Mouse (Mus musculus): Measurements from ENCODE around the gene Slc22a3. TPM values are rescaled to one million over a fixed set of nuclear protein-coding genes. Genes with fewer than 3 reads are reported as not detected.

The Slc22a3 gene
- polyA plus RNA-seq, 1 experiment from 2014 or later, result 2.3 TPM

DNA sequence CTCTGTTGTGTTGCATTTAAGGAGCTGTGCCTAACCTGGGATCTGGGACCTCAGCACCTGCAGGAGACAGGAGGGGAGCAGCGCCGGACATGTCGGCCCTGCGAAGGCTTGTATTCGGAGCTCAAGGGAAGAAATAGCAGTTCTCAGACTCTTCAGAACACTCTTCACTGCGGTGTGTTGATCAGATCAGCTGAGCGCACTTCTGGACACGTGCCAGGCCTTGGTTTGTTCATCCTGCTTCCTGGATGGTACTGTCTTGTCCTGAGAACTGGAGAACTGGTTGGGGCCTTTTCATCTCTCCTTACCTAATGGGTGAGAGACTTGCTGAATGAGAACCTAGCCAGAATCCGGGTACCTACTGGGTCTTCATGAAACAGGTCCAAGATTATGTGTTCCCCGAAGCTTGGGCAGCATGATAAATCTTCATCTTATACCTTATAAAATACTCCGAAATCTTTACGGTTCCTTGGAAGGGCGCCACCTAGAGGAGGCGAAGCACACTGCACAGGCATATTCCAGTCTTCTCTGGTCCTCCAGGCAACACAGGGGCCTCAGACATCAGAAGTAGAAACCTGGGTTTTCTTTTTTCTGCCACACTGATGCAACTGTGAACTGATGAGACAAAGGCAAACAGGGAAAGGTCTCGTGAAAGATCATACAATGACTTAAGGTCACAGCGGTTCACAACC lies 86.5 kb downstream of the Slc22a3 start:
- Histone ChIP-seq H3K27ac (ENCODE audit: low read length) (no peak overlapping the region), H3K9me3 (replicated peaks; ENCODE audit: control insufficient read depth, low read length, poor library complexity, severe bottlenecking) (no peaks in the 10 kb centered on the region), H3K4me2 (ENCODE audit: low read length) (no peak overlapping the region), H3K36me3 (ENCODE audit: control insufficient read depth, insufficient read depth, low read length) (no peaks in the 10 kb centered on the region), H3K4me3 (ENCODE audit: low read depth, low read length) (no peak overlapping the region), H3K27me3 (ENCODE audit: control insufficient read depth, insufficient read depth, low read depth, low read length) (no peaks in the 10 kb centered on the region), H3K4me1 (ENCODE audit: control insufficient read depth, insufficient read depth, low read length) (no peaks in the 10 kb centered on the region), H3K9ac (ENCODE audit: low read depth, low read length) (no peak overlapping the region)
- no peak for ATAC-seq
- 67% methylated on average over 16 of the region's 16 CpGs for WGBS

DNA sequence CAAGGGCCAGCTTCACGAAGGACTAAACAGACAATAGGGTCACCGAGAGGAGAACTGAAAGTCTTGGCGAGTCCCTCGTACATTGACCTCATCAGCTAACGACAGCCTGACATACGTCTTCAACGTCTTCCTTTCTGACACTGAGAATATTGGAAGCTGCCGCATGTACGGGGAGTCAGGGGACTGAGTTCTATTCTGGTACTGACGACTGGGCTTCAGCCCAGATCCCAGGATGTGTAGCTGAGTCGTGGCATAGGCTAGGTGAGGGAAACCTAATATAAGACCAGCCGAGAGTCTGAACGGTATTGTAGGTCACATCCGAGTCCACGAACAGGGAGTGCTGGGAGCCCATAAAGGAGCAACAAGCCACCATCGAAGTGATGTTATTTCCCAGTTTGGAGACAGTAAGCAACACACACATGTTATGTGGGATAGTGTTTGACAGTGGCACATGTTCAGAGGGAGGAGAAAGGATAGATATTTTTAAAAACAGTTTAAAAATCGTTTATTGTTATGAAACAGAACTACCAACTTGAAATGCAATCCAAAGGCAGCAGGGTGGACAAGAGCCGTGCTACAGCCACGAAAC lies 87.9 kb downstream of the Slc22a3 start:
- H3K27ac ChIP-seq (ENCODE audit: low read length), result no peak overlapping the region
- H3K4me3 ChIP-seq (ENCODE audit: low read depth, low read length), result no peak overlapping the region
- H3K4me1 ChIP-seq (ENCODE audit: control insufficient read depth, insufficient read depth, low read length), result no peaks in the 10 kb centered on the region
- no peaks in the 10 kb centered on the region for H3K9me3 ChIP-seq (replicated peaks; ENCODE audit: control insufficient read depth, low read length, poor library complexity, severe bottlenecking)
- 73% methylated on average over 19 of the region's 19 CpGs for WGBS
- no peaks in the 10 kb centered on the region for H3K36me3 ChIP-seq (ENCODE audit: control insufficient read depth, insufficient read depth, low read length)
- H3K27me3 ChIP-seq (ENCODE audit: control insufficient read depth, insufficient read depth, low read depth, low read length), result no peaks in the 10 kb centered on the region
- no peak overlapping the region for H3K4me2 ChIP-seq (ENCODE audit: low read length)
- ATAC-seq, result no peak
- no peak overlapping the region for H3K9ac ChIP-seq (ENCODE audit: low read depth, low read length)

DNA sequence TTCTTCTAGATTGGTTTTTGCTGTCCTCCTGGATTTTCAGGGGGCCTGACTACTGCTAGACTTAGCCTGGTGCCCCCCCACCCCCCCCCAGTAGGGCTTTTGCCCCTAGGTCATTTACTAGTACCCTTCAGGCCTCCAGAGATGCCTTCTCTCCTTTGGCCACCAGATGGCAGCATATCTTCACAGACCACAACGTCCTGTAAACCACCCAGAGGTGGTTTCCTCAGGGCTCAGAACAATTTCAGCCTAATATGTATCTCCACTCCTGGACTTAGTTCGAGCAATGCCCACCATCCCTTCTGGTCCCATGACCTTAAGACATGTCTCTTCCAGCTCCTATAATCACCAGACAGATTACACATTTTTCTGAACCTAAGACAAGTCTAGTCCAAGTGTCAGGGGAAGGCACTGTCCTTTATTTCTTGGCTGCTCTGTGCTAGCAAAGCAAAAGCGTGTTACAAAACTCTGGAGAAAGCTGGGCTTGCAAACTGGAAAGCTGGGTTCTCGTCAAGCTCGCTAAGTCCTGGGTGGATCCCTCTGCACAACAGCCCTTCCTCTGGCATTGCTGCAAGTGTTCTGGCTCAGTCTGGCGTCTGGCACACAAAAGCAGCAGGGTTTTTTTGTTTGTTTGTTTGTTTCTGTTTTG lies 91.1 kb downstream of the Slc22a3 start:
- Histone ChIP-seq H3K27me3 (ENCODE audit: control insufficient read depth, insufficient read depth, low read depth, low read length) (no peaks in the 10 kb centered on the region), H3K9me3 (replicated peaks; ENCODE audit: control insufficient read depth, low read length, poor library complexity, severe bottlenecking) (no peaks in the 10 kb centered on the region), H3K36me3 (ENCODE audit: control insufficient read depth, insufficient read depth, low read length) (no peaks in the 10 kb centered on the region), H3K9ac (ENCODE audit: low read depth, low read length) (no peak overlapping the region), H3K27ac (ENCODE audit: low read length) (no peak overlapping the region), H3K4me1 (ENCODE audit: control insufficient read depth, insufficient read depth, low read length) (no peaks in the 10 kb centered on the region), H3K4me2 (ENCODE audit: low read length) (no peak overlapping the region), H3K4me3 (ENCODE audit: low read depth, low read length) (no peak overlapping the region)
- ATAC-seq, result peak; percentile 66
- 48% methylated on average over 6 of the region's 6 CpGs for WGBS

GRCm38 (mm10) chr17:12415741-12416140 lies 91.8 kb downstream of the Slc22a3 start:
- Histone ChIP-seq H3K27me3 (ENCODE audit: control insufficient read depth, insufficient read depth, low read depth, low read length) (no peaks in the 10 kb centered on the region), H3K4me2 (ENCODE audit: low read length) (no peak overlapping the region), H3K27ac (ENCODE audit: low read length) (no peak overlapping the region), H3K9me3 (replicated peaks; ENCODE audit: control insufficient read depth, low read length, poor library complexity, severe bottlenecking) (no peaks in the 10 kb centered on the region), H3K4me3 (ENCODE audit: low read depth, low read length) (no peak overlapping the region), H3K9ac (ENCODE audit: low read depth, low read length) (no peak overlapping the region), H3K4me1 (ENCODE audit: control insufficient read depth, insufficient read depth, low read length) (no peaks in the 10 kb centered on the region), H3K36me3 (ENCODE audit: control insufficient read depth, insufficient read depth, low read length) (no peaks in the 10 kb centered on the region)
- WGBS, result 74% methylated on average over 5 of the region's 5 CpGs
- ATAC-seq, result no peak

DNA sequence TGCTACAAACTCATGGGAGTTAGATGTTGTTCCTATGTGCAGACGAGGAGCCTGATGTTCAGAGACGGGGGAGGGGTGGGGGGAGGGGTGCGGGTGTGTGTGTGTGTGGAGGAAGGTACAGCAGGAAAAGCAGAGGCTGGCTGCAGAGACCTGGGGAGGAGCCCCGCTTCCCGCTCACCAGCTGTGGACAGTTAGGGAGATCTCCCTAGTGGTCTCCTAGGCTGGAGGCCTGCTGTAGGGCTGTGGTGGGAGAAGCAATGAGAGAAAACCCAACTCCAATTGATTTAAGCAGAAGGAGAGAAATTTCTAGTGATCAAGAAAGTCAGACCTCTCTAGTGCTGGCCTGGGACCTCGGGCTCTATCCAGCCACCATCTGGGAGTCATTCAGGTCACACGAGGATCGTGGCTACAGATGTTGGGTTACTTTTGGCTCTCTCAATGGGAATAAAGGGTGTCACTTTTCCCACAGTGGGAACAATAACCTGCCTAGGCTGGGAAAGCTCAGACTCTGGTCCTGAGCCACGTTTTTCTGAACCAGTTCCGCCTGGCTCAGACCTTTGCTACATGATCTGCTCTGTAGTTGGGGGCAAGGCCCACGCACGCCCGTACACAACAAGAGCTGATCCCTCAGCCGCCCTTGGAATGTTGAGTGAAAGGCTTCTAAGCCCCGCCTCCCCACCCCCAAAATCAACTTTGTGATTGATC lies 92.3 kb downstream of the Slc22a3 start:
- Histone ChIP-seq H3K4me3 (ENCODE audit: low read depth, low read length) (no peak overlapping the region), H3K9me3 (replicated peaks; ENCODE audit: control insufficient read depth, low read length, poor library complexity, severe bottlenecking) (no peaks in the 10 kb centered on the region), H3K36me3 (ENCODE audit: control insufficient read depth, insufficient read depth, low read length) (no peaks in the 10 kb centered on the region), H3K9ac (ENCODE audit: low read depth, low read length) (no peak overlapping the region), H3K27me3 (ENCODE audit: control insufficient read depth, insufficient read depth, low read depth, low read length) (no peaks in the 10 kb centered on the region), H3K4me1 (ENCODE audit: control insufficient read depth, insufficient read depth, low read length) (no peaks in the 10 kb centered on the region), H3K4me2 (ENCODE audit: low read length) (no peak overlapping the region), H3K27ac (ENCODE audit: low read length) (no peak overlapping the region)
- 58% methylated on average over 15 of the region's 15 CpGs for WGBS
- no peak for ATAC-seq

DNA sequence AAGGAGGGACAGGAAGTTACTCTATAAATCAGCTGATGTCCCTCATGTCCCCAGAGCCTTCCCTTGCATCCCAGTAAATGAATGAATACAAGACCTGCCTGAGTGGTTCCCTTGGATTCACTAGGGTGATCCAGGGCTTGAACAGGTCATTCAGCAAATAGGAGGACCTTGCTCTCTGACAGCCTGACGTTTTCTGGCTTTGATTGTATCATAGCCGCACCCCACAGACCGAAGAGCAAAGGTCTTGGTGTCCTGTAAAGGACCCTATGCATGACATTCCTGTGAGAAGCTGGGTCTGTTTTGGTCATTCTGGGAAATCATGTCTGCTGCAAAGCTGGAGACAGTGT lies 94.6 kb downstream of the Slc22a3 start:
- ATAC-seq, result no peak
- 70% methylated on average over 3 of the region's 3 CpGs for WGBS
- no peak overlapping the region for H3K27ac ChIP-seq (ENCODE audit: low read length)

GRCm38 (mm10) chr17:12412181-12412890 lies 95.2 kb downstream of the Slc22a3 start:
- no peak for ATAC-seq
- Histone ChIP-seq H3K4me1 (ENCODE audit: control insufficient read depth, insufficient read depth, low read length) (no peaks in the 10 kb centered on the region), H3K27ac (ENCODE audit: low read length) (no peak overlapping the region), H3K9me3 (replicated peaks; ENCODE audit: control insufficient read depth, low read length, poor library complexity, severe bottlenecking) (no peaks in the 10 kb centered on the region), H3K9ac (ENCODE audit: low read depth, low read length) (no peak overlapping the region), H3K4me2 (ENCODE audit: low read length) (no peak overlapping the region), H3K36me3 (ENCODE audit: control insufficient read depth, insufficient read depth, low read length) (no peaks in the 10 kb centered on the region), H3K4me3 (ENCODE audit: low read depth, low read length) (no peak overlapping the region), H3K27me3 (ENCODE audit: control insufficient read depth, insufficient read depth, low read depth, low read length) (no peaks in the 10 kb centered on the region)
- 72% methylated on average over 10 of the region's 10 CpGs for WGBS

More for the DNA sequence above, 94.6 kb downstream of the Slc22a3 start:
- H3K9ac ChIP-seq (ENCODE audit: low read depth, low read length), result no peak overlapping the region
- no peaks in the 10 kb centered on the region for H3K4me1 ChIP-seq (ENCODE audit: control insufficient read depth, insufficient read depth, low read length)
- H3K36me3 ChIP-seq (ENCODE audit: control insufficient read depth, insufficient read depth, low read length), result no peaks in the 10 kb centered on the region
- no peak overlapping the region for H3K4me3 ChIP-seq (ENCODE audit: low read depth, low read length)
- no peak overlapping the region for H3K4me2 ChIP-seq (ENCODE audit: low read length)
- H3K9me3 ChIP-seq (replicated peaks; ENCODE audit: control insufficient read depth, low read length, poor library complexity, severe bottlenecking), result no peaks in the 10 kb centered on the region
- H3K27me3 ChIP-seq (ENCODE audit: control insufficient read depth, insufficient read depth, low read depth, low read length), result no peaks in the 10 kb centered on the region

GRCm38 (mm10) chr17:12409346-12409944 lies 98.1 kb downstream of the Slc22a3 start:
- Histone ChIP-seq H3K4me3 (ENCODE audit: low read depth, low read length) (no peak overlapping the region), H3K4me2 (ENCODE audit: low read length) (no peak overlapping the region), H3K9ac (ENCODE audit: low read depth, low read length) (no peak overlapping the region), H3K36me3 (ENCODE audit: control insufficient read depth, insufficient read depth, low read length) (no peaks in the 10 kb centered on the region), H3K9me3 (replicated peaks; ENCODE audit: control insufficient read depth, low read length, poor library complexity, severe bottlenecking) (no peaks in the 10 kb centered on the region), H3K27me3 (ENCODE audit: control insufficient read depth, insufficient read depth, low read depth, low read length) (no peaks in the 10 kb centered on the region), H3K4me1 (ENCODE audit: control insufficient read depth, insufficient read depth, low read length) (no peaks in the 10 kb centered on the region), H3K27ac (ENCODE audit: low read length) (no peak overlapping the region)
- WGBS, result 79% methylated on average over 11 of the region's 11 CpGs
- no peak for ATAC-seq
